Mouse (Mus musculus) left cerebral cortex, postnatal 14 days (tissue): ENCODE data around the gene Gm11639. TPM values are rescaled to one million over a fixed set of nuclear protein-coding genes. Genes with fewer than 3 reads are reported as not detected.
"Not testable (repeated sequence)": the region's sequence is repeated elsewhere in the genome, so short reads cannot be mapped to it uniquely, and the experiment has no call there.

ENCODE experiments used
- DNase-seq, 2 experiments: peaks; one replicate each; pipeline ENCODE4 v3.0.0; 2021 to 2022; ENCODE audit warnings: low spot score in 2 of 2, mixed read lengths in 1 of 2
- intact Hi-C: fragments of 180-260 bp; cut with DNase I; formaldehyde crosslinking; loops from one replicate; pipeline ENCODE4 v1.15.1; 2025
- total RNA-seq, 2 experiments: library from RNA; stranded (reverse); gene quantifications; 2 replicates each; pipeline ENCODE4 v1.2.3; 2021

Gene Gm11639
- total RNA-seq, 2 experiments from 2014 or later: 0.97 to 1.2 TPM

DNA sequence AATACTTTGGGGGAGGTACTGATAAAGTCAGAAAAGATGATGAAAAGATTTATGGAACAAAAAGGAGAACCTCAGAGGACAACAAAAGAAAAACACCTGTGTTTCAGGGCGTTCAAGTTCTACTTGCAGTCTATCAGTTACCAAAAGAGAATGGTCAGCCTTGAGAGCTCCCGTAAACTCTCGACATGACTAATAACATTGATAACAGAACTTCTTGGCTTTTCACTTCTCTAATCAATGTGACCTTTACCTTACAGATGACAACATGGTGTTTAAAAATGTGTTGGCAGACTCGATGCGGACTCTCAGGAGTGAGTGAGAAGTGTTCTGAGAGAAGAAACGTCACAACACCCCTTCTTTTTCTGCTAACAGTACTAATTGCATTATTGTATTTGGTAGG lies 344.7 kb downstream of the Gm11639 start:
- no peak for DNase-seq
- intact Hi-C loops: no loop called here

DNA sequence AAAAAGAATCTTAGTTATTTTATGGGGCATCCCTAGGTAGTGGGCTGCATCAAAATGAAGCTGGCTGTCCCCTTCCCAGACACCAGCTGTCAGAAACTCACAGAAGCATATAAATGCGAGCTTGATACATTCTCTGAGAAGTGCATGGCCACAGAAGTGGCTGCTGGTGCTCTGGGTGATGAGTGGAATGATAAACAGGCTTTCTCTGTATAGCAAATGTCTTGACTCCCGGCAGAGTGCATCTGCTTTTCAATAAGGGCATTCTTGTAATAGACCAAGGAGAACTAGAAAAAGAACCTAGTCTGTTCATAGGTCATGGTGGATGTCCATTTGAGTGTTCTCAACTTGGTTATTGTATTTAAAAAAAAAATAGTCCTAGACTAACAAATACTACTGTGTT lies 345.6 kb downstream of the Gm11639 start:
- no peak for DNase-seq
- intact Hi-C loops: no loop called here

DNA sequence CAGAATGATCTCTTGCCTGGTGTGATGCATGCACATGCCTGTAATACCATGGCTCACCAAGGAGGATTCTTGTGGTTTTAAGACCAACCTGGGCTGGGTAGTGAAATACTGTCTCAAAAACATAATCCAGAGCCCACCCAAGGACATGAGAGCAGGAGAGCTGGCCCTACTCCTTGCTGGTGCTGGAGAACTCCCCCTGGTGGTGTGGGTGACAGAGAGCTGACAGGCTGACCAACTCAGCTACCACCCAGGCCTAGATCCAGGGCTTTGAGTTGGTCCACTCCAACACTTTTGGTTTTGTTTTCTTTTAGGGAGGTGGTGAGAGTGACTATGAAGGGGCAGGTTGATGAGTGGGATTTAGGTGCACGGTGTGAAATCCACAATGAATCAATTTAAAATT lies 349.6 kb downstream of the Gm11639 start:
- DNase-seq: no peak

DNA sequence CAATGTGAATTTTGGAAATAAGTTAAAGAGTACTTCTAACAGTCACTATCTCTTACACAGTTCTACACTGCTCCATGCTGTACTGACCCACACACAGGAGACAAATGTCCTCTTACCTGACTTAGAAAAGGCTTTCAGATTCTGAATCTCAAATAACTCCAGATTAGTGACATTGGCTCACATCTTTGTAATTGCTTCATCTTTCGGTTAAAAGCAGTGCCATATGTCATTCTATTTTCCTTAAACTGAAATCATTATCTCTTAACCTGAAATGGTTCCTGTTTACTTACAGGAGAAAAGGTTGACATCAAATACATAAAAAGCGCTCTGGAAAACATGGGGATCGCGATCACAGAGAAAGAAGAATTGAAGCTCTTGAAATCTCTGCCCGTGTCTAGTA lies 377.8 kb downstream of the Gm11639 start, which contains the start of gene Efcab3:
Efcab3 (plus strand) TSS at position 301 of the 400 bp plus-strand sequence.
- intact Hi-C loops: no loop called here
- no peak for DNase-seq

More for the DNA sequence above, 349.6 kb downstream of the Gm11639 start:
- intact Hi-C loops: no loop called here

DNA sequence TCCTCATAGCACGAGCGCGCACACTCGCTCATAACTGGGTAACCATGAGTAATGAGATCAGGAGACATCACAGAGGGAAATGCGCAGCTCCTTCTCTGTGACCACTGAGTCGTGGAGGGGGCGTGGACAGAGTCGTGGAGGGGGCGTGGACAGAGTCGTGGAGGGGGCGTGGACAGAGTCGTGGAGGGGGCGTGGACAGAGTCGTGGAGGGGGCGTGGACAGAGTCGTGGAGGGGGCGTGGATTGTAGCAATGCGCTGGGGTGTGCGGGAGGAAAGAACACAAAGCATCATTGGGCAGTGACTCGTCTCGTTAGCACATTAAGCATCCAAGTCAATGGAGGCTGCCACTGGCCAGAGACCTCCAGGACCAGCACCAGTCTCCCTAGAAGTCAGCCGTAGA lies 426.9 kb downstream of the Gm11639 start:
- DNase-seq, intact Hi-C loops: not testable (repeated sequence)

DNA sequence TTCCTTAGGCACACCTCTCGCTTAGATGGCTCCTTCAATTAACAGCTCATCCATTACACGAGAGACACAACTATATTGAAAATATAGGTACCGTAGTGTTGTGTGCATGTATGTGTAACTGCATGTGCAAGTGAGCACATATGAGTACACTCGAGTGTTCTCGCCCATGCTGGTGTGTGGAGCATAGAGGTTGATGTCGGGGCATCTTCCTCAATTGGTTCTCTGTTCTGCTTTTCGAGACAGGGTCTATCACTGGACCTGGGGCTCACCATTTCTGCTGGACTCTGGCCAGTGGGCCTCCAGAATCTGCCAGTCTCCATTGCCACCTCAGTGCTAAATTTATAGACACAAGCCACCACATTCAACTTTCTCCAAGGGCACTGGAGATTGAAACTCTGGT lies 432.3 kb downstream of the Gm11639 start:
- intact Hi-C loops: no loop called here
- DNase-seq: no peak

DNA sequence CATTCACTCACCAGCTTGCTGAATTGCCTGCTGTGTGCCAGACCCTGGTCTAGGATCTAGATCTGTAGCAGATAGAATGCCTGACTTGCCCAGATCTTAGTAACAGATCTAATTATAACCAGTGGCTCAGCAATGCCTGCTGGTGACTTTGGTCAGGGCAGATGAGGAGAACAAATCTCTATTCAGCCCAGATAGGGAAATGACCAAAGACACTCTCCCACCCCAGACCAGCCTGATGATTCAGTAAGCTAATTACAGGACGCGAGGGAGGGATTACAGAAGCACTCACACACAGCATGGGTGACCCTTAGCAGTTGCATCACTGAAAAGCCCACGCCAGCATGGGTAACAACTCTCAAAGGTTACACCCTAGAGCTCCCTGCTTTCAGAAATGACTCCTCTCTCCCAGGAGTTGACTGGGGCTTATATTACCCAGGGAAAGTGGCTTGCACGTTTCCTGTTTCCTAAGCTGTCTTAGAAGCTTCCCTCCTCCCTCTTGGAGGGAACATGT lies 435.1 kb downstream of the Gm11639 start:
- no peak for DNase-seq
- intact Hi-C loops: loop anchor here (5.0 kb wide), 2 partner anchors 353 to 528 kb away; no protein-coding TSS in a partner anchor

DNA sequence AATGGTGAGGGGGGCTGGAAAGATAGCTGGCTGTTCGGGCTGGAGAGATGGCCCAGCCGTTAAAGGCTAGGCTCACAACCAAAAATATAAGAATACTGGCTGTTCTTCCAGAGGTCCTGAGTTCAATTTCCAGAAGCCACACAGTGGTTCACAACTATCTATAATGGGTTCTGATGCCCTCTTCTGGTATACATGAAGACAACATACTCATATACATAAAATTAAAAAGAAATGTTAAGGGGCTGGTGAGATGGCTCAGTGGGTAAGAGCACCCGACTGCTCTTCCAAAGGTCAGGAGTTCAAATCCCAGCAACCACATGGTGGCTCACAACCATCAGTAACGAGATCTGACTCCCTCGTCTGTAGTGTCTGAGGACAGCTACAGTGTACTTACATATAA lies 436.3 kb downstream of the Gm11639 start:
- intact Hi-C loops: loop anchor here (5.0 kb wide), 2 partner anchors 354 to 529 kb away; no protein-coding TSS in a partner anchor
- DNase-seq: not testable (repeated sequence)

DNA sequence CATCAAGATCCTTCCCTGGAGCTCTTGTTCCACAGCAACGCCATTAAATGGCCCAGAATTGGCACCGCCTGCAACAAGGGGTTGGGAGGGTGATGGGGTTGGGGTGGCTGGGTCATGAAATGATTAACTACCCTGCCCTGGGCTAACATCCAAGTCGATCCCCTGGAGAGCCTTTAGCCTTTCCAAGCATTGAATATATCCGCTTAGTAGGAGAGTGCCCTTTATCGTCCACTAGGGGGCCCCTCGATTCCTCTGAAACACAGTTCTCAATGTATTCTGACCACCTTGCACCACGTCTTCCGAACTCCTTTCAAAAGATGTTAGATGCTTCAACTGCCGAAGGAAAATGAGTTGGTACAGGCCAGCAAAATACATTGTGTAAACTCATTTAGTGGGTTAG lies 438.5 kb downstream of the Gm11639 start:
- DNase-seq: peak; percentile 16 to 25
- intact Hi-C loops: loop anchor here (5.0 kb wide), 2 partner anchors 357 to 532 kb away; no protein-coding TSS in a partner anchor

DNA sequence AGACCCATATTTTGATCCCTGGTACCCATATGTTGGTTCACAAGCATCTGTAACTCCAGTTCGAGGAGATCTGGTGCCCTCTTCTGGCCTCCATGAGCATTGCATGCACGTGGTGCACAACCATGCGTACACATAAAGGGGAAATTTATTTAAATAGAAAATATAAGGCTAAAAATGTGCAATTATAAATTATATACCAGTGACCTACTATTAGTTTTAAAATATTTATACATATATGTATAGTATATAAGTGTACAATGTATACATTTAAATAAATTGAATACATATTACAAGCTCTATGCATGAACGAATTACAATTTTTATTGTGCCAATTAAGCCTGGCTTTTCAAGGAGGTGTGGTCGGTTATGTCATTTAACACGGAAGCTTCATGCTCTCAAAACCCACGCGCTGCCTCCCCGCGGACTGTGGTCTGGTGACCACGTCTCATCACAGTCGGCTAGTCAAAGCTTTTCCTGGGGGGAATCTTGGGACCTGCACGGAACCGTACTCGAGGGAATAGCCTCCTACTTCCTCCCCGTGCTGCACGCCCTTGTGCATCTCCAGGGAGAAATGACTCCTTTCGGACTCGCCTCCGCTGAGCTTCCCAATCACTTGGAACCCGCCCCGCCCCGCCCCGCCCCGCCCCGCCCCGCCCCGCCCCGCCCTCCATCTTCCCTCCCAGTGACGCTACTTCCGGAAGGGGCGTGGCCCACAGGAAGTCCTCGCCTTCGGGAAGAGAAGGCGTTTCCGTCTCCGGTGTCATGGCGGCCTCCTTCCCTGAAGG lies 440.4 kb downstream of the Gm11639 start, which contains the start of gene Mettl2:
Mettl2 (plus strand) TSS at position 691 of the 785 bp plus-strand sequence.
- intact Hi-C loops: no loop called here

DNA sequence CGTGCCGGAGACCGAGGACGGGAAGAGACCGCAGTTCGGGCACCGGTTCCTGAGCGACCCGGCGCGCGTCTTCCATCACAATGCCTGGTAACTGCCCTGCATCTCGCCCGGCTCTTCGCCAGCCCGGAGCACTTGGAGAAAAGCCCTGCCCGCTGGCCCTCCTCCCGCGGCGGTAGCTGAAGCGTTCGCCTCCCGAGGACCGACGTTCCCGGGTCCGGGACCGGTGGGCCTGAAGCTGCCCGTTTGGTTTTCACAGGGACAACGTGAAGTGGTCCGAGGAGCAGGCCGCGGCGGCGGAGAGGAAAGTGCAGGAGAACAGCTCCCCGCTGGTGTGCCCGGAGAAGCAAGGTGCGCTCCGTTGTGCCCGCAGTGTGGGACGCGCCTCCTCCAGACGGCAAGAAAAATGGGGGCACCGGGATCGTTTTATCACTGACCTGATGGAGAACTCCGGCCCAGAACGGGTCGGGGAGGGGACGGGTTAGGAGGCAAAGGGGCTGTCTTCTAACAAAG lies 441.1 kb downstream of the Gm11639 start:
- DNase-seq: no peak
- intact Hi-C loops: no loop called here

More for the DNA sequence above, 440.4 kb downstream of the Gm11639 start, which contains the start of gene Mettl2:
- peak; percentile 82 to 84 for DNase-seq

DNA sequence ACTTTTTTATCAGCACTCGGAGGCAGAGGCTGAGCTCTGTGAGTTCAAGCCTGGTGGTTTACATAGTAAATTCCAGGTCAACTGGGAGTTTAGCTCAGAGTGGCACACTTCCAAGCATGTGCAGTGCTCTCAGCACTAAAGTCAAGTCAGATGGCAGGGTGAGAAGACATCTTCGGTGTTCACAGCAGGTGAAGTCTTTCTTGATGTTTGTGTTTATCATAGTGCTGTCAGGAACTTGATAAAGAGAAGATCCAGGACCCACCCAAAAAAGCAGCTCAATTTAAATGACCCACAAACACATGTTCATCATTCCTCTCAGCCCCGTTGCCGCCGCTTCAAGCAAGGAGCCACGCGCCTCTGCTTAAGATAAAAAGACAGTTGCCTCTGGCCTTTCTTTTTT lies 450.2 kb downstream of the Gm11639 start:
- intact Hi-C loops: no loop called here
- DNase-seq: no peak

DNA sequence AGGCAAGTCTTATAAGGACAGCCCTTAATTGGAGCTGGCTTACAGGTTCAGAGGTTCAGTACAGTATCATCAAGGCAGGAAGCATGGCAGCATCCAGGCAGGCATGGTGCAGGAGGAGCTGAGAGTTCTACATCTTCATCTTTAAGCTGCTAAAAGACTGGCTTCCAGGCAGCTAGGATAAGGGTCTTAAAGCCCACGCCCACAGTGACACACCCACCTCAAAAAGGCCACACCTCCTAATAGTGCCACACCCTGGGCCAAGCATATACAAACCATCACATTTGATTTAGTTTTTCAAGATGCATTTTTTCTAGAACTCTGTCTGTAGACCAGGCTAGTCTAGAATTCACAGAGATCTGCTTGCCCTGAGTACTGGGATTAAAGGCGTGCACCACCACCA lies 451.7 kb downstream of the Gm11639 start:
- not testable (repeated sequence) for DNase-seq

DNA sequence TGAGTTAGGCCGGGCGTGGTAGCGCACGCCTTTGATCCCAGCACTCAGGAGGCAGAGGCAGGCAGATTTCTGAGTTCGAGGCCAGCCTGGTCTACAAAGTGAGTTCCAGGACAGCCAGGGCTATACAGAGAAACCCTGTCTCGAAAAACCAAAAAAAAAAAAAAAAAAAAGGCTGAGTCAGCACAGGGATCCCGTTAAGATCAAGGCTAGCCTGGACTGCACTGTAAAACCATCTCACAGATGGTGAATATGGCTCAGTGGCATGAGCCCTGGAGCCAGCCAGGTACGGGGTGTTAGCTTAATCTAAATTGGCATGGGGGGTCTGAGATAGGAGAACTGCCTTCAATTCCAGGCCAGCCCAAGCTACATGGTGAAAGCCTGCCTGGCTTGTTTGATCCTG lies 455.0 kb downstream of the Gm11639 start:
- intact Hi-C loops: not testable (repeated sequence)

More for the DNA sequence above, 451.7 kb downstream of the Gm11639 start:
- intact Hi-C loops: not testable (repeated sequence)

DNA sequence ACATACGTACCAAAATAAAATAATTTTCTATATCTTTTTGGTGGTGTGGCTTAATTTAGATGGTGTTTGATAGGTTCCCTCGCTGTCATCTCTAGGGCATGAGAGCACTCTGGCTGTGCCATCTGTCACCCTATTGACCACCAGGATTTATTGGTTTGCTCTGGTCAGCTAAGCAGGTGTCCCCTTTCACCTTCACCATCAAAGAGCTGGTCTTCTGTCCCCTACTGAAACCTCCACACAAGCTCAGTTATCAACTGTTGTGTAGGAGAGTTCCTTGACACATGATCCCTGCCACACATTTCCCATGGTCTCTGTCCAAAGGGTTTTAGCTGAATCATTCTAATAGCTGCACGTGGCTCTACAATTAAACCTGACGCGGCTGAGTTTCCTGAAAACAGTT lies 455.6 kb downstream of the Gm11639 start:
- intact Hi-C loops: no loop called here
- no peak for DNase-seq

More for the DNA sequence above, 455.0 kb downstream of the Gm11639 start:
- not testable (repeated sequence) for DNase-seq

DNA sequence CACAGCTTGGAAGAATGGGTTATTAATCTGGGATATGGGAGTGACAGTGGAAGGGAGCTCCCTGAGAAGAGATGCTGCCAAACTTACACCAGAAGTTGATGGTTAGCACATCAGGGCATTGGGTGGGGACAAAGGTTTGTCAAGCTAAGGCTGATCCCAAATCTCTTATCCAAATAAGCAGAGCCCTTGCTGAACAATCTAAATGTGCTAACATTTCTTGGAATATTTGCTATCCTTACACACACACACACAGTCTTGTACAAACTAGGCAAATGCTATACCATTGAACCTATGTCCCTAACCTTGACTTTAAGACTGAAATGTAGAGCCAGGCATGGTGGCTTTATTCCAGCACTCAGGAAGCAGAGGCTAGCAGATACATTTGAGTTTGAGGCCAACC lies 458.1 kb downstream of the Gm11639 start:
- intact Hi-C loops: no loop called here
- no peak for DNase-seq

DNA sequence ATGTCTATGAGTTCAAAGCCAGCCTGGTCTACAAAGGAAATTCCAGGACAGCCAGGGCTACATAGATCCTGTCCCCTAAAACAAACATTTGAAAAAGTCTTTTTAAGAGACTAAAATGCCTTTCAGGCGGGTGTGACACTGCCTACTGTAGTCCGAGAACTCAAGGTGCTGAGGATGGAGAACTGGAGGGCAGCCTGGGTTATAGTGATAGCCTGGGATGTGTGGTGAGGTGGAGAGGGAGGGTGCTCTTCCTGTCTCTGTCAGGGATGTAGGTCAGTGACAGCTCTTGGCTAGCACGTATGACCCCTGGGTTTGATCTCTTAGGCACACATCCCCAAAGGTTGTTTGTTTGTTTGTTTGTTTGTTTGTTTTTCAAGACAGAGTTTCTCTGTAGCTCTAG lies 458.6 kb downstream of the Gm11639 start:
- DNase-seq: no peak
- intact Hi-C loops: no loop called here

DNA sequence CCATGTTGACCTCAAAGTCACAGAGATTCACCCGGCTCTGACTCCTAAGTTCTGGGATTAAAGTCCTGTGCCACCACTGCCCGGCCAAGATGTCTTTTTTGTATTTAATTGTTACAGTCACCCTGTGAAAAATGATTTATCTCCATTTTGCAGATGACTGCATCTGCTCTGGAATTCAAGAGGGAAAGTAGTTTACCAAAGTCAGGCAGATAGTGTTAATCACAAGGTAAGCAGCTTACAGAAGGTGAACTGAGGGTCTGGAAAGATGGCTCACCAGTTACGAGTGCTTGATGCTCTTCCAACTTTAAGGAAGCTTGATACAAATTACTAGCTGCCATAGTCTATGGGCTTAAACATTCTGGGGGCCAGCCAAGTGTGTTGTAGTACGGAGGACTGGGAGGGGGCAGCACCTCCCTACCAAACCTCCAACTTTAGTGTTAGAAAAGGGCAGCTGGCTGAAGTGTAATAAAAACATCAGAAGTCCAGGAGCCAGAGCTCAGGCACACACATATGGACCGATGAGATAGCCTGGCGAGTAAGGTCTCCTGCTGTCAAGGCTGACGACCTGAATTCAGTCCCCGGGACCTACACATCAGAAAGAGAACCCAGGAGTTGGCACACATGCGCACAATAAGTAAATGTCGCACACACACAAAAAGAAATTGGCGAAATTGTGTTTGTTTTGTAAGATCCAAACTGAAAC lies 459.2 kb downstream of the Gm11639 start:
- DNase-seq: no peak
- intact Hi-C loops: no loop called here

DNA sequence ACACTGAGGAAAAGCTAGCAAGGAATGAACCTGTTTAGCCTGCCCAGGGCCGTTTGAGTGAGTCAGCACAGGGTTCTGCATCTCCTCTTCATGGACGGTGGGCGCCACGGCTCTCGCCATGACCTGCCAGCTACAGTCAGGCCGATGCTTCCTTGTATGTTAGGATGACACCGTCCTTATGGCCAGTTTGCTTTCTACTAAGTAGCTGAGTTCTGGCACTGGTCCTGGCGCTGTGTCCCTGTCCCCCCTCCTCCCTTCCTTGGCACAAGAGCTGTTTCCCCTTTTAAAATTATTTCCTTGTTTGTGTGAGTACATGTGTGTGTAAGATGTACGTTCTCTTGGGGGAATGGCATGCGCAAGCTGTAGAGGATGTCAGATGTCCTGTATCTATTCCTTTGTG lies 459.7 kb downstream of the Gm11639 start:
- intact Hi-C loops: no loop called here
- DNase-seq: no peak

DNA sequence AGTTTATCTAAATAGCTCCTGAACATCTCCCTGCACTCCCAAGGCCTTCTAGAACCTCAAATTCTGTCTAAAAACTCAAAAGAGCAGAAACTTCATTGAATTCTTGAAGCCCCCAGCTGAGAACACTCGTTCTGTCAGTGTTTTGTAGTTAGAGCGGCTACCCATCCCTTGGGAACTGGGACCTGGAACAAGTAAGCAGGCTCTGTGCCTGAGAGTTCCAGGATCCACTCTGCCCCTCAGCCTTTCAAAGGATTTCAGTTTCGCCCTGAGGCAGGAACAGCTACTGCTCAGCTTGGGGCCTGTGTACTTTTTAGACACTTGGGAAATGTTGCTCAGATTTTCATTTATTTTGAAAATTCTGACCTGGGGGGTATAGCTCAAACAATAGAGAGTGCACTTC lies 461.1 kb downstream of the Gm11639 start, which contains the start of gene Gm10842:
Gm10842 (plus strand) TSS at position 301 of the 400 bp plus-strand sequence.
- intact Hi-C loops: no loop called here
- no peak for DNase-seq
